Mouse (Mus musculus): ENCODE measurements around the gene Lrrc36.

Gene Lrrc36

GRCm38 (mm10) chr8:105483212-105484029, 70.0 kb downstream of the Lrrc36 start:
- no peak for DNase-seq (ENCODE audit: low read depth, low spot score)

- no peak for DNase-seq (ENCODE audit: low read depth, low spot score)
These were observed 70.6 kb downstream of the Lrrc36 start for GRCm38 (mm10) chr8:105484030-105484368.

GRCm38 (mm10) chr8:105484392-105484791, 71.0 kb downstream of the Lrrc36 start:
- DNase-seq (ENCODE audit: low read depth, low spot score), result peak; percentile 24

- DNase-seq (ENCODE audit: low read depth, low spot score), result no peak
These were observed 74.7 kb downstream of the Lrrc36 start for GRCm38 (mm10) chr8:105488082-105488481.

GRCm38 (mm10) chr8:105489281-105489680, 75.9 kb downstream of the Lrrc36 start:
- DNase-seq (ENCODE audit: low read depth, low spot score), result no peak

GRCm38 (mm10) chr8:105493495-105493894, 80.1 kb downstream of the Lrrc36 start:
- DNase-seq (ENCODE audit: low read depth, low spot score), result no peak

- DNase-seq (ENCODE audit: low read depth, low spot score), result no peak
These were observed 81.2 kb downstream of the Lrrc36 start for GRCm38 (mm10) chr8:105494566-105494965.

GRCm38 (mm10) chr8:105495350-105496302, 82.3 kb downstream of the Lrrc36 start:
- no peak for DNase-seq (ENCODE audit: low read depth, low spot score)

GRCm38 (mm10) chr8:105496439-105497180, 83.2 kb downstream of the Lrrc36 start, which contains the start of gene Zdhhc1:
Gene Zdhhc1 (minus strand): TSS chr8:105496902.
- DNase-seq (ENCODE audit: low read depth, low spot score), result peak; percentile 83

- DNase-seq (ENCODE audit: low read depth, low spot score), result no peak
These were observed 86.4 kb downstream of the Lrrc36 start for GRCm38 (mm10) chr8:105499787-105500186.

- no peak for DNase-seq (ENCODE audit: low read depth, low spot score)
These were observed 91.2 kb downstream of the Lrrc36 start for GRCm38 (mm10) chr8:105504617-105505016.

- DNase-seq (ENCODE audit: low read depth, low spot score), result no peak
These were observed 93.6 kb downstream of the Lrrc36 start for GRCm38 (mm10) chr8:105506977-105507376.

GRCm38 (mm10) chr8:105508758-105509157, 95.4 kb downstream of the Lrrc36 start:
- DNase-seq (ENCODE audit: low read depth, low spot score), result no peak

GRCm38 (mm10) chr8:105509997-105510735, 96.8 kb downstream of the Lrrc36 start:
- no peak for DNase-seq (ENCODE audit: low read depth, low spot score)
